Mouse (Mus musculus) cerebellum, postnatal 10 days (tissue): ENCODE results near the gene Ahnak2.

ENCODE experiments used
- DNase-seq, 2 experiments: peaks; one replicate each; pipeline ENCODE4 v3.0.0; 2021; ENCODE audit warnings: mixed read lengths in 2 of 2

Gene Ahnak2

GRCm38 (mm10) chr12:112732591-112732990 lies 69.9 kb downstream of the Ahnak2 start:
- DNase-seq, result peak; percentile 36 to 47

GRCm38 (mm10) chr12:112730808-112731207 lies 71.6 kb downstream of the Ahnak2 start:
- no peak for DNase-seq

GRCm38 (mm10) chr12:112727801-112728200 lies 74.7 kb downstream of the Ahnak2 start:
- no peak for DNase-seq

GRCm38 (mm10) chr12:112724077-112724805 lies 78.2 kb downstream of the Ahnak2 start:
- DNase-seq, result peak; percentile 92 to 93

GRCm38 (mm10) chr12:112723445-112723844 lies 79.0 kb downstream of the Ahnak2 start:
- no peak for DNase-seq

- peak; percentile 46 to 52 for DNase-seq
Measured at GRCm38 (mm10) chr12:112723028-112723330, 79.5 kb downstream of the Ahnak2 start.

- peak; percentile 79 to 80 for DNase-seq
Measured at GRCm38 (mm10) chr12:112722240-112723027, 80.0 kb downstream of the Ahnak2 start.
